ENCODE assay signal across 9 mouse cellular contexts in genomic region chr3:146184992-146185657, GRCm38 (mm10). TPM values are rescaled to one million over a fixed set of nuclear protein-coding genes. Genes with fewer than 3 reads are reported as not detected.
DNase-seq lines count a peak whose midpoint lies in the region; ATAC-seq and TF ChIP-seq lines count a peak whose summit lies in the region.
"Had no signal": no experiment of that assay in that cellular context is flagged by ENCODE, and none has a peak within 500 bp of the region (broad histone marks: within the 10 kb centered on the region; RNA-seq: fewer than 3 reads in every experiment).

No protein-coding gene starts in this region.

- peak; percentile 72 for ATAC-seq in midbrain, postnatal 0 days (ENCODE audit: low FRiP score)

- WGBS in midbrain, postnatal 0 days, result 20% methylated on average over 13 of the region's 13 CpGs

- no peaks in the 10 kb centered on the region for H3K9me3 ChIP-seq in midbrain, postnatal 0 days (ENCODE audit: low read length)

- TF ChIP-seq CTCF in midbrain, postnatal 0 days (IDR thresholded peaks at IDR 0.05), result peak; percentile 98

- H3K27me3 ChIP-seq in midbrain, postnatal 0 days (ENCODE audit: insufficient read depth, low read length), result no peaks in the 10 kb centered on the region

- no peak overlapping the region for H3K4me3 ChIP-seq in midbrain, postnatal 0 days (ENCODE audit: low read depth, low read length)
- H3K4me3 ChIP-seq: embryonic facial prominence, embryonic 13.5 days had no signal

- no peaks in the 10 kb centered on the region for H3K4me1 ChIP-seq in midbrain, postnatal 0 days (ENCODE audit: insufficient read depth, low read length)
- H3K4me1 ChIP-seq: embryonic facial prominence, embryonic 13.5 days had no signal

- no peaks in the 10 kb centered on the region for H3K36me3 ChIP-seq in midbrain, postnatal 0 days (ENCODE audit: insufficient read depth, low read length)
- H3K36me3 ChIP-seq: embryonic facial prominence, embryonic 13.5 days had no signal

- H3K9ac ChIP-seq in midbrain, postnatal 0 days (replicated peaks; ENCODE audit: low read length, poor library complexity, severe bottlenecking), result no peak overlapping the region
- H3K9ac ChIP-seq: embryonic facial prominence, embryonic 13.5 days had no signal

- no peak overlapping the region for H3K4me2 ChIP-seq in midbrain, postnatal 0 days (ENCODE audit: low read depth, low read length, poor library complexity, severe bottlenecking)
- H3K4me2 ChIP-seq: embryonic facial prominence, embryonic 13.5 days had no signal

- peak; percentile 59 for DNase-seq in A20 (ENCODE audit: low read depth, low spot score)
- peak; percentile 68 to 90 for DNase-seq in adrenal gland, adult (ENCODE audit: inconsistent age in 2 of 2, low spot score in 1 of 2)
- peak; percentile 88 for DNase-seq in embryo, embryonic 11 days
- DNase-seq in heart, adult 9 months (ENCODE audit: low spot score in 2 of 2), result peak; percentile 22 to 49
- DNase-seq in kidney, adult 18-20 months, result peak; percentile 68
- peak; percentile 60 for DNase-seq in left cerebral cortex, postnatal 4 days
- DNase-seq in midbrain, postnatal 0 days (ENCODE audit: low spot score), result peak; percentile 90
- DNase-seq in spleen, postnatal 36 days (ENCODE audit: low spot score in 2 of 2), result peak; percentile 15 to 29

- intact Hi-C loops in left cerebral cortex, postnatal 4 days (cut with DNase I), result loop anchor here (5.0 to 10.0 kb wide), 4 partner anchors 137 to 580 kb away; no protein-coding TSS in a partner anchor

- no peak overlapping the region for H3K27ac ChIP-seq in midbrain, postnatal 0 days (ENCODE audit: low read depth, low read length)
- H3K27ac ChIP-seq: embryonic facial prominence, embryonic 13.5 days had no signal

RNA-seq across cellular contexts. Expression of gene Mcoln2, which starts 35.5 kb away (rescaled TPM):
- not detected for total RNA-seq in left cerebral cortex, postnatal 4 days (2021)
- total RNA-seq in midbrain, postnatal 0 days (2014; rRNA removed), result 0.16 TPM in 1 of 2 replicates, not detected in the other
- 0.09 and 0.43 TPM in 2 replicates for polyA plus RNA-seq in midbrain, postnatal 0 days (2015; fragmentation: Nextera tagmentation; extraction: Ambion mirVana)

RNA-seq across cellular contexts. Expression of gene Lpar3, which starts 35.6 kb away (rescaled TPM):
- under 1 TPM; 0.50 to 0.70 TPM for total RNA-seq in left cerebral cortex, postnatal 4 days (2021)
- 0.66 and 1.6 TPM in 2 replicates for total RNA-seq in midbrain, postnatal 0 days (2014; rRNA removed)
- 0.31 and 0.55 TPM in 2 replicates for polyA plus RNA-seq in midbrain, postnatal 0 days (2015; fragmentation: Nextera tagmentation; extraction: Ambion mirVana)

Comparison
In these comparisons a context has a peak if more than half of its experiments do, and no peak if none do; other contexts are left out.
1. DNase-seq: peak in every context shown above with its lines; median percentile 90 in midbrain, postnatal 0 days; 88 in embryo, embryonic 11 days; 79 in adrenal gland, adult; 68 in kidney, adult 18-20 months; 60 in left cerebral cortex, postnatal 4 days; 59 in A20; 36 in heart, adult 9 months; 22 in spleen, postnatal 36 days.